Mouse (Mus musculus) lung, adult 2 months (tissue): ENCODE results near the gene Ttll5.

Experiments used
- CTCF ChIP-seq: fragments of 200-500 bp; IDR thresholded peaks from 2 replicates; pipeline ENCODE4 v1.5.1; 2011; ENCODE audit warnings: mild to moderate bottlenecking, low read length, control low read depth; ENCODE audit not compliant: insufficient read depth
- POLR2A ChIP-seq: fragments of 200-500 bp; IDR thresholded peaks from 2 replicates; pipeline ENCODE4 v1.6.1; 2011; ENCODE audit warnings: low read depth, mild to moderate bottlenecking, control low read depth, low read length, borderline replicate concordance; ENCODE audit errors: extremely low read depth

GRCm38 (mm10) chr12:86014621-86015020, 190.2 kb downstream of the Ttll5 start:
- TF ChIP-seq CTCF (no peak), POLR2A (no peak)
